Mouse (Mus musculus) cerebellum, adult 8-10 months (tissue): ENCODE results near the gene Kbtbd12.
A peak's percentile ranks its signal among the peaks of the same experiment; 100 is the strongest.

ENCODE experiments used
- DNase-seq: peaks from one replicate; pipeline ENCODE4 v3.0.0; 2022

The Kbtbd12 gene

DNA sequence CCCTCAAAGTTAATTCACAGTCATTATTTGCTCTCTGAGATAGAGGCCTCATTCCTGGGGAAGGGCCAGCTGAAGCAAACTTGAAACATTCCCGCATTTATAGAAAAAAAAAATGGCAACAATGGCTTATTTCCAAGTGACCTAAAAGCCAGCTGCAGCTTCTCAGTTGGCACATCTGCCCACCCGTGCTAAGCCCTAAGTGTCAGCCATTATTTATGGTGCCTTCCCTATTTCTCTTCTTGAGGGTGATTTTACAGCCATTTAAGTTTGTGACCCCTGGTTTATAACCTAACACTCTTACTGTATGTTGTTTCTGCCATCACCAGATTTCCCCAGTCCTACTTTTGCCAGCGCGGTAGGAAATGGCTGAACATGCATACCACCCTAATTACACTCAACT, 11.3 kb downstream of the Kbtbd12 start:
- no peak for DNase-seq

DNA sequence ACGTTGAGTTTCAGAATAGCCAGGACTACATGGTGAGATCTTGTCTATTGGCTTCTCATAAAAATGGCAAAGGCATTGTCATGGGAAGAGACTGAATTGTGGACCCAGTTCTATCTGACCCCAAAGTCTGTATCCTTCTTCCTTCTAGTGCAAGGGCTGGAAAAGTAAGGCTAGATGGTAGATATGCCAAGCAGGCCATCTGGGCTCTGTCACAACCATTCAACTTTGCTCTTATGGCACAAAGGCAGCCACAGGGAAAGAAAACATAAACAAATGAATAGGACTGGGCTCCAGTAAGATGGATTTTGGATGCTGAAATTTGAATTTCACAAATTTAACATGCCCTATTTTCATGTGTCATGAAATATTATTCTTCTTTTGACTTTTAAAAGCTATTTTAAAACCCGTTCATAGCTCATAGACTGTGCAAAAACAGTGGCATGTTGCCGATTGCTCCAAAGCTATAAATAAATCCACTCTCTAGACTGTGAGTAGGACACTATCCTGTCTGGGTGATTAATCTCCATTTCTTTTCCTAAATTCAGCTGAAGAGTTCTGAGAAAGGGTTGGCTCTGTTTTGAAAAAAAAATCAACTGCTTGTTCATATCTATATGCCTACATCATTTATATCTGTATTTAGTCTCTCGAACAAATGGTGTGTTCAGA, 15.8 kb downstream of the Kbtbd12 start:
- DNase-seq: peak; percentile 37

DNA sequence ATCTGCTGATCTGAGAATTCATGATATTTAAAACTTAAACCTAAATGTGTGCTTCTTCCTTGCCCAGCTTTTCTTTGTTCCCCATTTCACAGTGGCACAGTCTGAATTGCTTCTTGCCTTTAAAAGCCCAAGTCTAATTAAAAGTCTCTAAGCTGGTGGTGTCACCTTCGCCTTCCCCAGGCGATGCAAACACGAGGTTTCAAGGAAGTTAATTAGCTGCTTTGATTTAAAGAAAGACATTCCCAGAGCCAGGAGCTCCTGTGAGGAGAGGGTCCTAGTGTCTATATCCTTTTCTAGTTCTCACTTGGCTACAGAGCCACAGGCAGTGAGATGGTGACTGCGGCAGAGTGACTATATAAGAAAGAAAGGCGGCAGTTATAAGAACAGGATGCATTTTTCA, 18.2 kb downstream of the Kbtbd12 start:
- no peak for DNase-seq

DNA sequence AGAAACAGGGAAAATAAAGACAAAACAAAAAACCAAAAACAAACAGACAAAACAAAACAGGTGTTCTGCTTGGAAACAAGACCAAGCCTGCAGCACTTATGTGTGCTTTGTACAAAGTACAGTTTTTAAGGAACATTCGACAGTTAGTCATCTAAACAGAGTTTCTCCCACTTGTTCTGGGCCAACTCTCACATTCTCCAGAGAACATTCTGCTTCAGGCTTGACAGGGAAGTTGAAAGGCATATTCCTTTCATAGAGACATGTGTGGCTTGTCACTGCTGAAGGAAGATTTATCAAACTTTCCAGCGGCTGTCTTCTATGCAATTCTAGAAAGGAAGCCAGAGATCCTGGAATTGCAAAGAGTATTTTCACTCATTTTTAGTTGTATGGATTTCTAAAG, 22.4 kb downstream of the Kbtbd12 start:
- DNase-seq: no peak

DNA sequence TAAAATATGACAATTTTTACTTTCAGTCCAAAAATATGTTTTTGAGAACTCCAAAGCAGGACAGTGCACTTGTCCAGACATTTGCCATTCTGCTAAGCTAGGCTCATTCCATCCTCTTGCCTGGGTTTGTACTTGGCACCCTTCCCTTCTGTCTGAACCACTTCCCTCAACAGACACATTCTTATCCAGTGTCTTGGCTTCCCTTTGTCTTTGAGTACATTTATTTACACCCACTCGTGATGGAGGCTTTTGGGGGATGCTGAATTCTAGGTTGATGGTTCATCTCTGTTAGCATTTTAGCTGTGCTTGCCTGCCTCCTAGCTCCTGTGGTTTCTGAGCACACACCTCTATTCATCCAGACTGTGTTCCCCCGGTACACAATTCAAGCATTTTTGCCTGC, 31.3 kb downstream of the Kbtbd12 start:
- DNase-seq: no peak

DNA sequence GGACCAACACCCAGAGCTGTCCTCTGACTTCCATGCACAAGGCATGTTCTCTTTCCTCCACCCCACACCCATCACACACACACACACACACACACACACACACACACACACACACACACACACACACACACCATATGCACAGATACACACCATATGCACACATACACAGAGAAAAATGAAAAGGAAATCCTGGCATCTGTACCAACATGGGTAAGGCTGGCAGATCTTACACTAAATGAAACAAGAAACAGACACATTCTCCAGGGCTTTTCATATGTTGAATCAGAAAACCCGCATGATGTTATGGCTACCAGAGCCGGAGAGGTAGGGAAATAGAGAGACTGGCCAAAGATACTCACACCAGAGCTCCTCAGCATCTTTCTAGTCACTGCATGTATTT, 32.0 kb downstream of the Kbtbd12 start:
- no peak for DNase-seq

DNA sequence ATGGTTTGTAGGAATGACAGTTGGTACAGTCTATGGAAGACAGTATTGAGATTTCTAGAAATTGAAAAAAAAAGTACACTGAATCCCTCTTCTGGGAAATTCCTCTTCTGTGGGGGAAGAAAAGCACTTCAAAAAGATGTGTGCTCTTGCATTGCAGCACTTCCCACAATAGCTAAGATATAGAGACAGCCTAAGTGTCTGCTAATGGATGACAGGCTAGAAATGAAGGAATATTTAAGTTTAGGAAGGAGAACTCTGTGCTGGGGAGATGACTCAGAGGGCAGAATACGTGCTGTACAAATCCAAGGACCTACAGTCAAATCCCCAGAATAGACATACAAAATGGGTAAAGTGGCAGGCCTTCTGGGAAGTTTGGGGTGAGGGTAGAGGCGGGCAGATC, 32.5 kb downstream of the Kbtbd12 start:
- no peak for DNase-seq

DNA sequence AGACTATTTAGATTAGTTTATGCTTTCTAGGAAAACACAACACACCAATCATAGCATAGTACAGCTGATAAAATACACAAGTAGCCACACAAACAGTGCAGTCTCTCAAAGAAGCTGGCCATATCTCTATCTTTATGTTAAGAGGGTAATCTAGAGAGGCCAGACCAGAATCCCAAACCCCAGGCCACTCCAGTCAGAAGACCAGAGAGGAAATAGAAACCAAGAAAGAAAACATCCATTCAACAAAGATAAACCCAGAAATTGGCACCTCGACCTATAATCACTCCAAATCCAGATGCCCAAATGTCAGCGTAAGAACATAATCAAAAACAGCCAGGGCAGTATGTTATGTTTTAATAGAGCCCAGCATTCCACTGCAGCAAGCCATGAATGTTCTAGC, 41.6 kb downstream of the Kbtbd12 start:
- no peak for DNase-seq

DNA sequence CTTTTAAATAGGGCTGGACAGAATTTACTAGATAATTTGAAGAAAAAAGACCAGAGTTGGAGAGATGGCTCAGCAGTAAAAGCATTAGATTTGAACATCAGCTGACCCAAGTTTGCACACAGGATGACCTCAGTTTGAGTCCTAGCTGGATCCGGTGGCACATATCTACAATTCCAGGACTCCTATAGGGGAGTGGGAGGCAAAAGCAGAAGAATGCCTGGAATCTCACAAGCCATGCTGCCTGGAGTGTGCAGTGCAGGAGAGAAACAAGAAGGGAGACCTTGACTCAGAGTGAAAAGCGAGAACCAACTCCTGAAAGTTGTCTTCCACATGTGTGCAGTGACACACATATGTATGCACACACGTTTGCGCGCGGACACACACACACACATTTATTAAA, 45.4 kb downstream of the Kbtbd12 start:
- DNase-seq: no peak

DNA sequence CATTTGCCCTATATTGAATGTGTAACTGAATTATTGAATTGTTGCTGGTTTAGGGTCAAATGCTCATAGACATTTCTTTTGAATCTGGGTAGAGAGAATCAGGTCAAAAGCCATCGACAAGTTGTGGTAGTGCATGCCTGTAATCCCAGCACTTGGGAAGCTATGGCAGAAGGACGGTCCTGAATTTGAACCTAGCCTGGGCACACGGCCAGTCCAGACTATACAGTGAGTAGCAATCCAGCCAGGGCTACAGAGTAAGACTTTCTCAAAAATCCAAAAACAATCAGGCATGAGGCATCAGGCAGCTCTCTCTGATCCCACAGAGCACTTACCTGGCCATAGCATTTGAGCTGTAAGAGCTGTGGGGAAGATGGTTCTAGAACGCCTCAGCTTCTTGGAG, 47.5 kb downstream of the Kbtbd12 start:
- DNase-seq: no peak

DNA sequence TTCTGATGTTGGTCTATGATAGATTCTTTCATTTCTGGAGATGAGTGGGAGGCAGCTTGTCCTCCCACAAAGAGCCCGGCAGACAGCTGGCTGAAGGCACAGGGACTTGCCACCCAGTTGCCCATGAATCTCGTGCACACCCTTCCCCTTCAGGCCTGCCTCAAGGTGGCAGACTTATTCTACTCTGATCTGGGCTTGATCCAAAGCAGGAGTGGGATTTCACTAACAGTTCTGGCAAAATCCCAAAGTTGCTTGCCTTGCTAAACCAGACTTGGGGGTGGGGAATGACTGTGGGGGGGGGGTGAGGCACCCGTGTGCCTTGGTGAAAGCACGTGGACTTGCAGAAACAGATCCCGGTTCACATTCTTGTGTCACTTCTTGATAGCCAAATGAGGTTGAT, 48.2 kb downstream of the Kbtbd12 start:
- peak; percentile 20 for DNase-seq

DNA sequence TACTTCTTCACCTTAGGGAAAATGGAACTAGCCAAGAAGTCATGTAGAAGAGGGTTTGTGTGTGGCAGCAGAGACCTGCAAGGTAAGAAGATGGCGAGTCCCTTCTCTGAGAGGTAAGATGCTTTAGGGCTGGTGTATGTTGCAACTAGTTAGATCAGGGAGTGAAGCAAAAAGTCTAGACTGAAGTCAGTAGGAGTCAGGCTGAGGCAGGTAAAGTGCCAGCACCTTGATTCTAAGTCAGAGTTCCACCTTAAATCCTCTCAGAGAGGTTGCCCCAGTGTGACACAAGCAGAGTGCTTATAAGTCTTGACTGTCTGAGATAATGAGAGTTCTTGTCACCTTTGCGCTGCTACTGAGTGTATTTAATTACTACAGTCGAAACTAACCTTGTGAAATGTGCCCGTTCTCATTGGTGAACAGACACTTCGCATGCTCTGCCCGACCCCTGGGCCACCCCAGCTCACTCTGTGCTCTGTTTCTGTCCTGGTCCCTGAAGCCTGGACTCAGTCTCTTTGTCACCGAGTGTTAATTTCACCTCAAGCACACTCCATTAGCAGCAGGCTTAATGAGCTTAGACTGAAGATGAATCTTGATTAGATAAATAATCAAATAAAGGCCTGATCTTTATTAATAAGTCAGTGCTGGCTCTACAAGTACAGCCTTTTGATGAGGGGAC, 49.0 kb downstream of the Kbtbd12 start:
- DNase-seq: no peak

DNA sequence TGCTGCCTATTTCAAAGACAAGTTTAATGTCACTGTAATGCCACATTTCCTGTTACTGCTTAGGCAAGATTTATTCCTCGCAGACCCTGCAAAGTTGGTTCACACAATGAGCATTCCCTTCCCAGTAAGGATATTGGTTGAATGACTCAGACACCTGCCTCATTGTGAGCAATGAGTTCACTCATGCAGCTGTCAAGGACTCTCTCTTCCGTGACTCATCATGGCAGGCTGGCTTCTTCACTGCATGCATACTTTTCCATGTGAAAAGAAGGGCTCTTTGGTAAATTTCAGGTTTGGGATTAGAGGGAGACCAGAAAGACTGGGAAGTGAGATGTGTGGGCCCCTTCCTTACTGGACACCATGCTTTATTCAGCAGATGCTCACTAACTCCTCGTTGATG, 50.7 kb downstream of the Kbtbd12 start:
- no peak for DNase-seq

DNA sequence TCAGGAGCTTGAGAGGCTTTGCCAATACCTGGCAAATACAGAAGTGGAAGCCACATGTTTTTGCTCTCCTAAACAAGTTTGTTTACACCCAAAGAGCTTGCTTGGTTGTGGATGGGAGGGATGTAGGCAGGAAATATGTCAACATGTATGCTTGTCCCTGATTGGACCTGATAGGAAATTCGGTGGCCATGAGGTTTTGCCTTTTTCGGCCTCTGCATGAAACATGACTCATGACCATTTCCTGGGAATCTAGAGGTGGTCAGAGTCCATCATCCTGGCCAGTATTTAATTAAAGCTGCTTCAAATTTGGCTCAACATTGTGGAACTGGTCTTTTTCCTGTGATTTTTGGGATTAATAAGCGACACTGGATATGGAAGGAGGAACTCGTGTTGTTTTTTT, 53.8 kb downstream of the Kbtbd12 start:
- no peak for DNase-seq

DNA sequence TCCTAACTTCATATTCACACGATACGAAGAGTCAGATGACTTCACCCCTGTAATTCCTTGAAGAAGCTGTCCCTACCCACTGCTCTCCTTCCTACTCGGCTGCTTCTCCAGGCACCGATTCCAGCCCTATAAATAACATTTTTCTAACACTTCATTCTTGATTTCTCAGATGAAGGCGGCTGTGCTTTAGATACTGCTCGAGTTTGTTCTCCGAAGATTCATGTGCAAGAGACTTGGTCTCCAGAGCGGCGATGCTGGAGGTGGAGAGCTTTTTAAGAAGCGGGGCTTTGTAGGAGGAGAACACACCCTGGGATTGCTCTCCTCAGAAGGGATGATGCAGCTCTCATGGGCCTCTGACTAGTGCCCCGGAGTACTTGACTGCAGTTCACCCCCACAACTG, 61.3 kb downstream of the Kbtbd12 start:
- DNase-seq: no peak

DNA sequence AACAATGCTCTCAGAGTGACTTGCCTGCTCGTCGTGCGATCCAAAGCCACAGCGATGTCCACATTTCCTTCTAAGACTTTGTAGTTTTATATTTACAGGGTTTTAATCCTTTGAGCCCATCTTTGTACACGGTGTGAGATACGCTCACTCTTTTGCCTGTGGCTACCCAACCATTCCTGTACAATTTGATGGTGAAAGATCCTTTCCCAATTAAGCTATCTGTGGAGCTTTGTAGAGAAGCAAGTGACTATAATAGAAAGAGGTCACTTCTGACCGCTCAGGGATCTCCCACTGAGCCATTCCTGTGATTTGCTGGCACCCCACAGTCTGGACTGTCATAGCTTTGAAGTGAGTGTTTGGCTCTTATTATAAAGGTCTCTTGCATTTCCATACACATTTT, 71.1 kb downstream of the Kbtbd12 start:
- no peak for DNase-seq

DNA sequence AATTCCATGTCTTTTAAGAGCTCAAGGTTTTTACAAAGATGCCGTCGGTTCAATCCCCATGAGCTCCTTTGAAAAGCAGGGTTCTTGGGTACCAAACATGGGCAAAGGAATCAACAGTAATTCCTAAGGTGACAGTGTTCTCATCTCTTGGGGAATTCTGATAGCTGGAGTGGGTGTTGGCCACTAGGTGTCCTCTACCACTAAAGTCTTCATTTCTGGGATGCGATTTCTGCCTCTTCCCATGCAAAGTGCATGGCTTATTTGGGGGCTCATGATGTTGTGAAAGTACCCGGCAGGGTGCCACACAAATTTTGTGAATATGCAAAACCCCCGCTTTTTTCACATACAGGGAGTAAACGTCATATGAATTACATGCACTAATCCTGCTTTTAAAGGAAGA, 72.7 kb downstream of the Kbtbd12 start:
- DNase-seq: peak; percentile 50

DNA sequence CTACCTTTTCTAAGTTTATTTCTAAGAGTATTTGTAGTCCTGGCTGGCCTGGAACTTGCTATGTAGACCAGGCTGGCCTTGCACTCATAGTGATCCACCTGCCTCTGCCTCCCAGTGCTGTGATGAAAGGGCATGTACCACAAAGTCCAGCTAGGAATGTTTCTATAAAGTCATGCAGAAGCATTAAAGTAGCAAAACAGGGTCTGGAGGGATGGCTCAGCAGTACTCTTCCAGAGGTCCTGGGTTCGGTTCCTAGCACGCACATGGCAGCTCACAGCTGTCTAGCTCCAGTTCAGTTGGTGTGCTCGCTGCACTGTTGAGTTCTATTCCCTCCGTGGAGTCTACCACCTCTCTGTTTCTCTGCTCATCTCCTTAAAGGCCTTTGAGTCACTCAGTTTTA, 77.6 kb downstream of the Kbtbd12 start:
- DNase-seq: no peak

DNA sequence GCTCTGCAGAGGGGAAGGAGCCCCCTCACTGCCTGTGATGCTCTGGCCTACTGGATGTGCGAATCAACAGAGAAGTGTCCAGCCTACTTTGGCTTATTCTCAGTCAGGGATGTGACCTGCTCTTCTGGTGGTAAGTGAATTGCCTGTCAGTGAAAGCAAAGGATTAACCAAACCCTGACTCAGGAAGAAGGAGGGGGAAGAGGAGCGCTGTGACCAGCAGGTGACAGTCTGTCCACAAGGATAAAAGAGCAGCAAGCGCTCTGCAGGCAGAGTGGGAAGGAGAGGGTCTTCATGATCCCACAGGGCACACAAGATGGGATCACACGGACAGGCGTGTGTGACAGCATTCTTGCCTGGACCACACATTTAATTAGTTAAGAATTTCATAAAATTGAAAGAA, 78.1 kb downstream of the Kbtbd12 start:
- peak; percentile 47 for DNase-seq

DNA sequence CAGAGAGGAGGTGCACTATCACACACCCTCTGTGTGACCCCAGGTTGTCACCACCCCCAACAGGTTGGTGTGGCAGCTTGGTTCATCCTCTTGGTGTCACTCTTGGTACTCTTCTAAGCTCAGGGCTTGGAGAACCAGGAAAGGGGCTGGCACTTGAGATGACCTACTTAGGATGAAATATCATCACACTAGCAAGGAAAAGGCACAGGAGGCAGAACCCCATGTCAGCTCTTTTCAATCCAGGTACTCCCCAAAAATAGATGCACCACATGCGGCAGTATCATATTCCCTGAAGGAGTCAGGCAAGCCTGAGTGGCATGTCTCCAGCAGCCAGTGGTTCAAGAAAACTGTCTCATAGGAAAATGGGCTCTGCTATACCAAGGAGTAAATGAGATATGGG, 79.7 kb downstream of the Kbtbd12 start:
- DNase-seq: peak; percentile 76

DNA sequence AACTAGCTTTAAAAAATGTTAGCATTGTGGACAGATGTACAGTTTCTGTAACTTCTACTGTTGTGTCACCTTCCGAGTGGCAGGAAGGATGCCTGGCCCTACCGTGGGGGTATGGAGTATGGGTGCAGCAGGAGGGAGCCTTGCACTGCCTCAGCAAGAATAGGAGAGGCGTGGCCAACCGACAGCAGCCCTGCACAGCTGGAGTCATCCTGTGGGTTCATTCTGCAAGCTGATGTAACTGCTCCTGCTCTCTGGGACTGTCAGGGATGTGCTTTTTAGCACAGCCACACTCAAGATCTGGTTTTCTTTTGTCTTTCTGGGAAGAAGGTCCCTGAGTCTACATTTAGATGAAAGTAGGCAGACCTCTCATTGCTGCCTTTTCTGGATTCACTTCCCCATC, 80.2 kb downstream of the Kbtbd12 start:
- DNase-seq: no peak

DNA sequence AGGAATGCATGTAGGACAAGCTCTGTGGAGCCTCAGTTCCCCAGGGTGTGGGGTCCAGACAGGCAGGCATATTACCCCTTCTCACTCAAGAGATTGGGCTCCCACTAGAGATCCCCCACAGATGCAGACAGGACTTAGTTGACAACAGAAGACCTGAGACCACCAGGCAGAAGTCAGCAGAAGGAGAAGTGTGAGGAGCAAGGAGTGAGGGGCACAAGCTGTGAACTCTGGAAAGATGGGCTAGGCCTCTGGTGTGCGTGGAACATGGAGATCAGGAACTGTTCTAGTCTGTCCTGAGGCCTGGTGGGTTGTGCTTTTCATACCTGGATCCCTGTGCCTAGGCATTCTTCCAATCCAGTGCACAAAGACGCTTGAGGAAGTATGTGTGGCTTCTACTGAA, 87.8 kb downstream of the Kbtbd12 start:
- DNase-seq: no peak

DNA sequence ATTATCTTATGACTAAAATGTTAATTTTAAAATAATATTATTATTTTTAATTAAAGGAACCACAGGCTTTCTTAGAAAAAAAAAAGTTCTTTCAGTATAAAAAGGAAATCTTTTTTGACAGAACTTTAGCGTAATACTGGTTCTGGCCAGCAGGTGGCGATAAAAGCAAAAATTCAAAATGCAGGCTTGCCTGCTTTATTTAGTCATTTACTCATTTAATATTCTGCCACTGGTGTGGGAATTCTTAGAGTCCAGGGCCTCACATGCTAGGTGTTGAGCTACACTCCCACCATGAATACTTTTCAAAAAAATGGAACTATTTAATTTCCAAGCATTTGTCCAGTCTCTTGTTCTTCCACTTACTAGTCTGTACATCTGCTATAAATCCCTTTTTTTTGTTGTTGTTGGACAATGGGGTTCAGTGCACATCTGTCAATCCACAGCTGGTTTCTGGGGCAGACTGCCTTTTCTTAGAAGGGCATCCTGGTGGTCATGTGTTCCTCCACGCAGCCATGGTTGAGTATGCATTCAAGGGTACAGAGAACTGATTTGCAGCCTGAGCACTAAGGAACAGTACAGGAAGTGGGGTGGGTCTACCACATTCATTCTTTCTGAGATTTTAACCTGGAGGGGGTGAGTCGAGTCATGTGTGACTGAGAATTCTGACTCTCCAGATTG, 88.5 kb downstream of the Kbtbd12 start:
- DNase-seq: peak; percentile 72

DNA sequence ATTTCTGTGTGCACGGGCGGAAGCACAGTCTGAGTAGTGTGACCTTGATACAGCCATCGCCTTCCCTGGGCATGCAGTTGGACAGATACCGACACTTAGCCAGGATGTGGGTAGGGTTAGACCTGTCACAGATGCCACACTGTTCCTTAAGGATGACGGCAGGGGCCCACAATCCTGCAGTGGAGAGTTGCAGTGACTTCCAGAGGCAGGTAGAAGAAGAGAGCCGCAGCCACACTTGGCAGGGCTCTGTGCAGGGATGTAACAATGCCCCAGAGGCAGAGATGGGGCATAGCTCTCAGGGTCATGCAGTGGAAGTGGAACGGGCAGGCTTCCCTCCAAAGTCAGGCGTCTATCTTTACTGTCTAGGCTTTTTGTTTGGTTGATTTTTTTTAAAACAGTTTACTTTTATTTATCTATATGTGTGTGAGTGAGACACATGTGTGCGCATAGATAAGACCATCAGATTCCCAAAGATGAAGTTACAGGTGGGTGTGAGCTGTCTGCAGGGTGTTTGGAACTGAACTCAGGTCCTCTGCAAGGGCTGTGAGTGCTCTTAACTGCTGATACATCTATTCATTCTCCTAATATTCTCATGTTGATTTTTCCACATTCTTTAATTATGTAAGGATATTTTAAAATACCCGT, 89.2 kb downstream of the Kbtbd12 start:
- DNase-seq: no peak
